ENCODE assay signal across 18 mouse cellular contexts in genomic region chr2:178319766-178320165, GRCm38 (mm10).
"Had no signal": no experiment of that assay in that cellular context is flagged by ENCODE, and none has a peak within 500 bp of the region (broad histone marks: within the 10 kb centered on the region; RNA-seq: fewer than 3 reads in every experiment).

No protein-coding gene starts in this region.

- H3K9me3 ChIP-seq: liver, embryonic 13.5 days; liver, embryonic 15.5 days; lung, embryonic 15.5 days; megakaryocyte, embryonic 14.5 days; midbrain, embryonic 13.5 days; midbrain, embryonic 15.5 days; neural tube, embryonic 12.5 days had no signal

- H3K27me3 ChIP-seq: liver, embryonic 13.5 days; liver, embryonic 15.5 days; lung, embryonic 15.5 days; midbrain, embryonic 13.5 days; midbrain, embryonic 15.5 days; neural tube, embryonic 12.5 days had no signal

- H3K27ac ChIP-seq: liver, embryonic 13.5 days; liver, embryonic 15.5 days; lung, embryonic 15.5 days; macrophage; midbrain, embryonic 13.5 days; midbrain, embryonic 15.5 days; neural tube, embryonic 12.5 days had no signal

- H3K36me3 ChIP-seq: liver, embryonic 13.5 days; liver, embryonic 15.5 days; lung, embryonic 15.5 days; midbrain, embryonic 15.5 days; neural tube, embryonic 12.5 days had no signal

- ATAC-seq: liver, postnatal 0 days; lung, postnatal 0 days; midbrain, embryonic 13.5 days; midbrain, embryonic 15.5 days had no signal

- DNase-seq: liver, embryonic 13.5 days; liver, postnatal 0 days; lung, adult 2 months; lung, postnatal 14 days; lung, postnatal 36 days; right cerebral cortex, postnatal 14 days; thymus, adult 18-20 months; thymus, postnatal 14 days; thymus, postnatal 36 days had no signal

- H3K4me3 ChIP-seq: liver, embryonic 13.5 days; liver, embryonic 15.5 days; lung, embryonic 15.5 days; megakaryocyte, embryonic 14.5 days; midbrain, embryonic 13.5 days; midbrain, embryonic 15.5 days; neural tube, embryonic 12.5 days had no signal

- H3K9ac ChIP-seq: liver, embryonic 13.5 days; liver, embryonic 15.5 days; liver, postnatal 0 days; lung, embryonic 15.5 days; midbrain, embryonic 13.5 days; midbrain, embryonic 15.5 days; neural tube, embryonic 12.5 days had no signal

- H3K4me1 ChIP-seq: liver, embryonic 13.5 days; liver, embryonic 15.5 days; lung, embryonic 15.5 days; megakaryocyte, embryonic 14.5 days; midbrain, embryonic 13.5 days; midbrain, embryonic 15.5 days; neural tube, embryonic 12.5 days had no signal

- H3K4me2 ChIP-seq: liver, embryonic 13.5 days; liver, embryonic 15.5 days; lung, embryonic 15.5 days; midbrain, embryonic 11.5 days; midbrain, embryonic 13.5 days; midbrain, embryonic 15.5 days; neural tube, embryonic 12.5 days had no signal
